Mouse (Mus musculus): ENCODE data around the gene Tbc1d22b. TPM values are rescaled to one million over a fixed set of nuclear protein-coding genes. Genes with fewer than 3 reads are reported as not detected.

Tbc1d22b gene
- polyA plus RNA-seq, 1 experiment from 2014 or later = 17.7 TPM

DNA sequence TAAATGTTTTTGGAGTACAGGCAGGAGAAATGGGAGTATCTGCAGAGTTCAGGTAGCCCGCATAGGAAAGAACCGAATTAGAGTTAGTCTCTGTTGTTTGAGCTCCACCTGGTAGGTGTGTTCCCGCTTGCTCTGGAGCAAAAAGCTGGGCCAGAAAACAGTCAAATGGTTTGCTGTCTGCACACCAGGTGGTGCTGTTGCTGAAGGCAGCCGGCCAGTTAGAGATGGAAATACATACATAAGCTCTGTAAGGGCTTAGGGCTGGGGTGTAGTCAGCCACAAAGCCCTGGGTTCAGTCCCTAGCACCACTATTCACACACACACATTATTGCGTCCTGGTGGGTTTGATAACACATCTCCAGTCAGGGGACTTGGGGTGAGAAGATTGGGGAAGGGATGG, 86.5 kb downstream of the Tbc1d22b start:
- Histone ChIP-seq H3K36me3 (ENCODE audit: poor library complexity, severe bottlenecking) (peaks cover 96% of the 10 kb centered on the region), H3K4me3 (no peak overlapping the region), H3K9me3 (replicated peaks) (no peaks in the 10 kb centered on the region), H3K9ac (no peak overlapping the region), H3K4me2 (no peak overlapping the region), H3K27ac (no peak overlapping the region), H3K27me3 (no peaks in the 10 kb centered on the region), H3K4me1 (no peaks in the 10 kb centered on the region)
- no peak for ATAC-seq
- WGBS = 75% methylated on average over 5 of the region's 5 CpGs

DNA sequence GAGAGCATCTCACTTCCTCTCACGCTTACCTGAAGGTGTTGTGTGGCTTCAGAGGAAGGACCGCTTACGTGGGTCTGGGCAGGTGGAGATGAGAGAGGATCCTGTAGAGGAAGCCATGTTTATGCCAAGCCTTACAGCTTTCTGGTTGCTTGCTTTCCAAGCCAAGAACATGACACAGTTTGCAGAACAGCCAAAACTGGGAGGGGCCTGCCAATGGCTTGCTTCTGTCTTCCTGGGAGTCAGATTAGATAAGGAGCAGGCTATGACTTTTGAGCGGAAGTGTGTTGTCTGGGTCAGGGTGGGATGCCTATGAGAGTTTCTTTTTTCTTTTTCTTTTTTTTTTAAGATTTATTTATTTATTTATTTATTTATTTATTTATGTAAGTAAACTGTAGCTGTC, 87.8 kb downstream of the Tbc1d22b start:
- Histone ChIP-seq H3K4me2 (no peak overlapping the region), H3K27me3 (no peaks in the 10 kb centered on the region), H3K9me3 (replicated peaks) (no peaks in the 10 kb centered on the region), H3K4me1 (no peaks in the 10 kb centered on the region), H3K36me3 (ENCODE audit: poor library complexity, severe bottlenecking) (peaks cover 98% of the 10 kb centered on the region), H3K4me3 (no peak overlapping the region), H3K27ac (no peak overlapping the region), H3K9ac (no peak overlapping the region)
- ATAC-seq = no peak
- WGBS = 97% methylated on average over 4 of the region's 4 CpGs

DNA sequence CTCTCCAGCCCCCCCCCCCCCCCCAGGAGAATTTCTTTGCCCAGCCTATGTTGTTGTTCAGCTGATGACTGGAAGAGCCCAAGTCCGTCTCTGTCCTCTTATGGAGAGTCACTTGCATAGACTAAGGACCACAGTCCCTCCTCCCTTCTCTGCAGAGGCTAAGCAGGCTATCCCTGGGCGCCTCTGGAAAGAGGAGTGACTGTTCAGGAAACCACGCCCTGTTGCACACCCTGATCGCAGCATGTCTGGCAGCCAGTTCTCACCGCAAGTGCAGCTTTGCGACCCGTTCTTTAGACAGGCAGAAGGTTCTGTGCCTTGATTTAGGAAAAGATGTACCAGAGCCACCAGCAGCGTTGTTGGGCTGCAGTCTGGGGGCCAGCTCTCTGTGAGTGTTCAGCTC, 88.3 kb downstream of the Tbc1d22b start:
- Histone ChIP-seq H3K4me1 (no peaks in the 10 kb centered on the region), H3K27ac (no peak overlapping the region), H3K9me3 (replicated peaks) (no peaks in the 10 kb centered on the region), H3K27me3 (no peaks in the 10 kb centered on the region), H3K36me3 (ENCODE audit: poor library complexity, severe bottlenecking) (peaks cover 98% of the 10 kb centered on the region), H3K9ac (no peak overlapping the region), H3K4me3 (no peak overlapping the region), H3K4me2 (no peak overlapping the region)
- 86% methylated on average over 8 of the region's 8 CpGs for WGBS
- ATAC-seq = no peak

DNA sequence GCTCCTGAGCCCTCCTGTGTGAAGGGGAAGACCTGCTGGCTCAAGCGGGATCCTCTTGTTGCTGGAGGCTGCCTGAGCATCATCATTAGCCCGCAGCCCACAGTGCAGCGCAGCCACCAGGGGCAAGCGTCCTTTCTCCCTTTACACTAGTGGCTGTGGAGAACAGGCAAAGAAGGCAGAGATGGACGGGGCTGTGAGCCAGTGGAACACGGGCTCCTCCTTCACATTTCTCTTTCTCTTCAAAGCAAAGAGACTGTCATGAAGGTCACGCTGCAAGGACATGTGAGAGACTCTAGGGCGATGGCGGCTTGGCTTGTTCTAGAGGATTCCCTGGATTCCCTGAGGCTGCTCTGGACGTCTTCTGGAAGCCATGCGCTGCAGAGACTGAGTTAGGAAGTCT, 91.4 kb downstream of the Tbc1d22b start:
- H3K4me2 ChIP-seq = no peak overlapping the region
- H3K27me3 ChIP-seq = no peaks in the 10 kb centered on the region
- H3K36me3 ChIP-seq (ENCODE audit: poor library complexity, severe bottlenecking) = peaks cover 80% of the 10 kb centered on the region
- no peaks in the 10 kb centered on the region for H3K9me3 ChIP-seq (replicated peaks)
- no peak overlapping the region for H3K9ac ChIP-seq
- H3K27ac ChIP-seq = no peak overlapping the region
- H3K4me3 ChIP-seq = no peak overlapping the region
- no peak for ATAC-seq
- WGBS = 93% methylated on average over 11 of the region's 11 CpGs
- peaks cover 5% of the 10 kb centered on the region for H3K4me1 ChIP-seq

DNA sequence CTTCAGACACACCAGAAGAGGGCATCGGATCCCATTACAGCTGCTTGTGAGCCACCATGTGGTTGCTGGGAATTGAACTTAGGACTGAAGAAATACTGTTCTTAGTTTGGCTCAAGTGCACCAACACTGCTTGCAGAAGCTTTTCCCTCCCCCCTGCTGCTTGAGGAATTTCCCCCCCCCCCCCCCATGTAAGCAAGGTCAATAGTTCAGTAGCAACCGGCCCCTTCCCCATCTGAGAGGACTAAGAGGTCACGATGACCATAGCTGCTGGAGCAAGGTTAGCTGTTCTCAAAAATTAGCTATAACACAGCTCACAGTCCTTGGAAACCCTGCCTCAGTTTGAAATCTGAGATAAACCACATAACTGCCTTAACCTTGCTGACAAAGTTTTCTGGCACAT, 92.6 kb downstream of the Tbc1d22b start:
- Histone ChIP-seq H3K27ac (no peak overlapping the region), H3K27me3 (no peaks in the 10 kb centered on the region), H3K36me3 (ENCODE audit: poor library complexity, severe bottlenecking) (peaks cover 75% of the 10 kb centered on the region), H3K4me1 (peaks cover 5% of the 10 kb centered on the region), H3K4me2 (no peak overlapping the region), H3K9ac (no peak overlapping the region), H3K4me3 (no peak overlapping the region), H3K9me3 (replicated peaks) (no peaks in the 10 kb centered on the region)
- 70% methylated on average over 3 of the region's 3 CpGs for WGBS
- no peak for ATAC-seq

Small RNA genes lying within 50 kb of the gene (microRNA-seq; reads per million reads assigned to microRNA genes)
- not detected for gene Mir7667

Other genes starting within 250 kb of the Tbc1d22b start
- 1.5 and 1.7 TPM in 2 replicates for gene Pi16, start 232.1 kb upstream of the Tbc1d22b start, polyA plus RNA-seq (2015; fragmentation: Nextera tagmentation; extraction: Ambion mirVana)
- gene Mtch1, start 201.9 kb upstream of the Tbc1d22b start, polyA plus RNA-seq (2015; fragmentation: Nextera tagmentation; extraction: Ambion mirVana) = 378 and 381 TPM in 2 replicates
- gene Fgd2, start 188.9 kb upstream of the Tbc1d22b start, polyA plus RNA-seq (2015; fragmentation: Nextera tagmentation; extraction: Ambion mirVana) = 2.6 and 3.0 TPM in 2 replicates
- 21.0 and 22.0 TPM in 2 replicates for gene Pim1, start 59.0 kb upstream of the Tbc1d22b start, polyA plus RNA-seq (2015; fragmentation: Nextera tagmentation; extraction: Ambion mirVana)
- not detected in 2 replicates for gene Gm17657, start 147 bp upstream of the Tbc1d22b start, polyA plus RNA-seq (2015; fragmentation: Nextera tagmentation; extraction: Ambion mirVana)
- gene Tmem217, start 2.6 kb downstream of the Tbc1d22b start, polyA plus RNA-seq (2015; fragmentation: Nextera tagmentation; extraction: Ambion mirVana) = 1.2 and 1.3 TPM in 2 replicates
- gene Rnf8, start 65.0 kb downstream of the Tbc1d22b start, polyA plus RNA-seq (2015; fragmentation: Nextera tagmentation; extraction: Ambion mirVana) = 104 and 108 TPM in 2 replicates
- 3.7 and 4.0 TPM in 2 replicates for gene Gm28043, start 65.1 kb downstream of the Tbc1d22b start, polyA plus RNA-seq (2015; fragmentation: Nextera tagmentation; extraction: Ambion mirVana)
- gene Cmtr1, start 110.8 kb downstream of the Tbc1d22b start, polyA plus RNA-seq (2015; fragmentation: Nextera tagmentation; extraction: Ambion mirVana) = 135 and 153 TPM in 2 replicates
- 13.0 and 14.2 TPM in 2 replicates for gene Ccdc167, start 167.3 kb downstream of the Tbc1d22b start, polyA plus RNA-seq (2015; fragmentation: Nextera tagmentation; extraction: Ambion mirVana)